Mouse (Mus musculus) kidney, postnatal 0 days (tissue): Measurements from ENCODE around the gene Pnp. TPM values are rescaled to one million over a fixed set of nuclear protein-coding genes. Genes with fewer than 3 reads are reported as not detected.
"Not testable (repeated sequence)": the region's sequence is repeated elsewhere in the genome, so short reads cannot be mapped to it uniquely, and the experiment has no call there.

Source experiments
- ATAC-seq: fragments of 200-750 bp; cut with Nextera tagmentation; replicated peaks from 2 replicates; pipeline ENCODE4 v1.8.0; 2017; ENCODE audit warnings: low read depth, moderate number of reproducible peaks, moderate TSS enrichment, moderate library complexity; ENCODE audit not compliant: low FRiP score
- DNase-seq: peaks from one replicate; pipeline ENCODE4 v3.0.0-alpha.2; 2016; ENCODE audit warnings: low spot score
- H3K27ac ChIP-seq: fragments of 300-500 bp; sonication (generic); 2 replicates; pipeline ENCODE4 v1.5.1; 2014; ENCODE audit warnings: mild to moderate bottlenecking
- H3K27me3 ChIP-seq: fragments of 300-500 bp; sonication (generic); 2 replicates; pipeline ENCODE4 v1.6.1; 2014; ENCODE audit warnings: low read length, mixed read lengths; ENCODE audit not compliant: insufficient read depth
- H3K36me3 ChIP-seq: fragments of 300-500 bp; sonication (generic); 2 replicates; pipeline ENCODE4 v1.6.1; 2014; ENCODE audit warnings: low read length, mixed read lengths; ENCODE audit not compliant: insufficient read depth
- H3K4me1 ChIP-seq: fragments of 300-500 bp; sonication (generic); replicated peaks from 2 replicates; pipeline ENCODE4 v1.6.1; 2014; ENCODE audit warnings: antibody characterized with exemption, low read length, mixed read lengths; ENCODE audit not compliant: insufficient read depth
- H3K4me2 ChIP-seq: fragments of 300-500 bp; sonication (generic); 2 replicates; pipeline ENCODE4 v1.6.1; 2014; ENCODE audit warnings: mild to moderate bottlenecking, low read length, moderate library complexity, mixed read lengths
- H3K4me3 ChIP-seq: fragments of 300-500 bp; sonication (generic); replicated peaks from 2 replicates; pipeline ENCODE4 v1.5.1; 2014; ENCODE audit warnings: low read depth, low read length
- H3K9ac ChIP-seq: fragments of 300-500 bp; sonication (generic); 2 replicates; pipeline ENCODE4 v1.6.1; 2014; ENCODE audit warnings: low read depth, low read length
- H3K9me3 ChIP-seq: fragments of 300-500 bp; sonication (generic); replicated peaks from 2 replicates; pipeline ENCODE4 v1.6.1; 2016; ENCODE audit warnings: low read length, inconsistent platforms, mixed read lengths
- CTCF ChIP-seq: IDR thresholded peaks from 2 replicates; pipeline ENCODE4 v1.5.1; 2016; ENCODE audit warnings: antibody characterized with exemption, low read depth, mild to moderate bottlenecking, moderate library complexity
- WGBS: fragments of 180-500 bp; shearing (Covaris S2); extraction: QIAGEN DNeasy Blood & Tissue Kit; methylation state at CpG from one replicate; pipeline ENCODE4 v1.1.7; 2014; 5-methylcytosine and 5-hydroxymethylcytosine counted together
- polyA plus RNA-seq: library from polyadenylated mRNA; unstranded; fragments of >200 nt; fragmentation: Nextera tagmentation; extraction: Ambion mirVana; gene quantifications from 2 replicates; pipeline ENCODE4 v1.2.1, GENCODE M21; 2015

The Pnp gene
- polyA plus RNA-seq, 1 experiment from 2014 or later: 78.5 TPM

DNA sequence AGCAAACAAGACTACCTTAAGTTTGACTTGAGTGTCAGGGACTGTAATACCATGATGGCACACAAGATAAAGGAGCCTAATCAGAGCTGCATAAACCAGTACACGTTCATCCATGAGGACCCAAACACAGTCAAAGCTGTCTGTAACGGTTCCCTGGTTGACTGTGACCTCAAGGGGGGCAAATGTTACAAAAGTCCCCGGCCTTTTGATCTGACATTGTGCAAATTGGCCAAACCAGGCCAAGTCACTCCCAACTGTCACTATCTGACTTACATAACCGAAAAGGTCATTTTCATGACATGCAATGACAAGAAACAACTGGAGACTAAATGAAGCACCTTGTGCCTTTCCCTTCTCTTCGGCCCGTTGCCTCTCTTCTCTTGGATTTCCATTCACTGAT is 78.7 kb downstream of the Pnp start:
- Histone ChIP-seq H3K9me3 (no peaks in the 10 kb centered on the region), H3K9ac (no peak overlapping the region), H3K4me1 (no peaks in the 10 kb centered on the region), H3K27ac (no peak overlapping the region), H3K4me2 (no peak overlapping the region), H3K36me3 (no peaks in the 10 kb centered on the region), H3K27me3 (no peaks in the 10 kb centered on the region), H3K4me3 (no peak overlapping the region)
- no peak for ATAC-seq
- no peak for DNase-seq
- no peak for TF ChIP-seq CTCF
- 84% methylated on average over 6 of the region's 6 CpGs for WGBS

DNA sequence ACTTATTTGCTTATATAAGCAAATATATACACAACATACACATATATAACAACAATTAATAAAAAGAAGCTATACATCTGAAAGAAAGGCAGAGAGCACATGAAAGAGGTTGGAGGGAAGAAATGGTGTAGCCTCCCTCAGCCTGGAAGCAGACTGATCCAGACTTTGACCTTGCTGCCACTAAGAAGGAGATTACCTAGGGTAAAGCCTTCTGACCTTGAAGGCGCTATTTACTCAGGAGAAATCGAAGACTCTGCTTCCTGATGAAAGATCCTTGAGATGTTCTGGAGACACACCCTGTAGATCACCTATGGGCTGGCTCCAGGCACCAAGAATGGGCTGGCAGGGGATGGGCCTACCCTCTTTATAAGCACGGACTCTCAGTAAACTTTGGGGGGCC is 83.8 kb downstream of the Pnp start:
- not testable (repeated sequence) for H3K4me2 ChIP-seq, ATAC-seq, H3K27ac ChIP-seq, DNase-seq, H3K36me3 ChIP-seq, H3K9ac ChIP-seq, H3K4me3 ChIP-seq, H3K4me1 ChIP-seq, H3K9me3 ChIP-seq, H3K27me3 ChIP-seq
- 89% methylated on average over 3 of the region's 3 CpGs for WGBS

Other genes starting within 250 kb of the Pnp start
- gene Olfr747, start 237.9 kb upstream of the Pnp start, polyA plus RNA-seq: not detected in 2 replicates
- not detected in 2 replicates for gene Olfr748, start 223.7 kb upstream of the Pnp start, polyA plus RNA-seq
- not detected in 2 replicates for gene Olfr749, start 186.0 kb upstream of the Pnp start, polyA plus RNA-seq
- 58.4 and 65.4 TPM in 2 replicates for gene Ttc5, start 145.6 kb upstream of the Pnp start, polyA plus RNA-seq
- not detected in 2 replicates for gene Ccnb1ip1, start 123.3 kb upstream of the Pnp start, polyA plus RNA-seq
- gene Parp2, start 123.2 kb upstream of the Pnp start, polyA plus RNA-seq: 49.0 and 50.3 TPM in 2 replicates
- gene Tep1, start 60.5 kb upstream of the Pnp start, polyA plus RNA-seq: 8.4 and 10.9 TPM in 2 replicates
- 0.24 and 0.37 TPM in 2 replicates for gene Klhl33, start 33.6 kb upstream of the Pnp start, polyA plus RNA-seq
- 122 and 138 TPM in 2 replicates for gene Osgep, start 6.2 kb upstream of the Pnp start, polyA plus RNA-seq
- 211 and 212 TPM in 2 replicates for gene Apex1, start 6.1 kb upstream of the Pnp start, polyA plus RNA-seq
- gene Pip4p1, start 226 bp upstream of the Pnp start, polyA plus RNA-seq: 49.5 and 52.6 TPM in 2 replicates
- not detected in 2 replicates for gene Gm49342, start 13.4 kb downstream of the Pnp start, polyA plus RNA-seq
- gene Pnp2, start 24.9 kb downstream of the Pnp start, polyA plus RNA-seq: 0.79 and 1.1 TPM in 2 replicates
- 0.08 and 0.11 TPM in 2 replicates for gene Rnase10, start 76.7 kb downstream of the Pnp start, polyA plus RNA-seq
- gene Rnase9, start 110.8 kb downstream of the Pnp start, polyA plus RNA-seq: 0.11 TPM in 1 of 2 replicates, not detected in the other
- gene Rnase11, start 119.1 kb downstream of the Pnp start, polyA plus RNA-seq: 0.27 TPM in 1 of 2 replicates, not detected in the other
- 10.3 and 11.1 TPM in 2 replicates for gene Rnase12, start 126.6 kb downstream of the Pnp start, polyA plus RNA-seq
- gene Olfr750, start 143.4 kb downstream of the Pnp start, polyA plus RNA-seq: not detected in 2 replicates
- 41.4 and 48.2 TPM in 2 replicates for gene Rnase4, start 160.0 kb downstream of the Pnp start, polyA plus RNA-seq
- 6.7 and 7.5 TPM in 2 replicates for gene Ang, start 160.1 kb downstream of the Pnp start, polyA plus RNA-seq
- 2.0 and 2.8 TPM in 2 replicates for gene Eddm3b, start 183.3 kb downstream of the Pnp start, polyA plus RNA-seq
- 0.83 and 1.4 TPM in 2 replicates for gene Rnase6, start 192.8 kb downstream of the Pnp start, polyA plus RNA-seq
- gene Rnase1, start 215.7 kb downstream of the Pnp start, polyA plus RNA-seq: 0.51 and 1.0 TPM in 2 replicates
- gene Rnase2b, start 231.2 kb downstream of the Pnp start, polyA plus RNA-seq: not detected in 2 replicates